Mouse (Mus musculus) liver, embryonic 14.5 days (tissue): ENCODE measurements around the gene Strada.
"Not testable (repeated sequence)": the region's sequence is repeated elsewhere in the genome, so short reads cannot be mapped to it uniquely, and the experiment has no call there.

Experiments
- CTCF ChIP-seq: IDR thresholded peaks from 2 replicates; pipeline ENCODE4 v1.5.1; 2016; ENCODE audit warnings: antibody characterized with exemption, low read depth, control low read depth
- EP300 ChIP-seq: IDR thresholded peaks from 2 replicates; pipeline ENCODE4 v1.6.1; 2016; ENCODE audit warnings: antibody characterized with exemption, low read depth

GRCm38 (mm10) chr11:106126727-106127373 lies 75.1 kb downstream of the Strada start:
- TF ChIP-seq CTCF, EP300: not testable (repeated sequence)
